7 mouse cellular contexts compared by ENCODE assay signal in the genomic region with DNA sequence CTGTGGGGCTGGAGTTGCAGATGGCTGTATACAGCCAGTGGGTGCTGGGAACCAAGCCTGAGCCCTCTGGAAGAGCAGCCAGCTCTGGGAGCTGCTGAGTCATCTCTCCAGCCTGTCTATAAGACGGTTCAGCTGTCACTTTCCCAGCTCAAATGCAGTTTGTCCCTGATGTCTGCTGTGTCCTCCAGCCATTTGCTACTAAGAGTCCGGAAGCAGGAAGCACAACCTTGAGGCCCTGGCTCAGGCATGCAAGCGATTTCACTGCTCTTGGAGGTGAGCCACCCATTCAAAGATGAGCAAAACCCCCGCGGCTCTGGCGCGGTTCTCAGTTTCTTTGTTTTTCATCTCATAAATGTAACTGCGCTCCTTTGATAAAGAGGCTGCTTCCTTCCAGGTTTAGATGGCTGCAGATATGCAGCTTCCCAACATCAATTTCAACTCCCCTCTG. TPM values are rescaled to one million over a fixed set of nuclear protein-coding genes. Genes with fewer than 3 reads are reported as not detected.
A peak's percentile ranks its signal among the peaks of the same experiment; 100 is the strongest.
DNase-seq lines count a peak whose midpoint lies in the region; ATAC-seq lines count a peak whose summit lies in the region.

No protein-coding gene starts in this region.

- ATAC-seq in erythroblast, adult 5-6 weeks (replicated peaks; ENCODE audit: low FRiP score, poor library complexity, severe bottlenecking), result peak; percentile 74
- ATAC-seq in midbrain, embryonic 15.5 days (replicated peaks), result no peak
- ATAC-seq in forebrain, embryonic 13.5 days, result no peak

- WGBS in midbrain, embryonic 15.5 days, result 89% methylated on average over 8 of the region's 8 CpGs
- WGBS in forebrain, embryonic 13.5 days, result 87% methylated on average over 8 of the region's 8 CpGs

- no peaks in the 10 kb centered on the region for H3K27me3 ChIP-seq in megakaryocyte, embryonic 14.5 days (replicated peaks)
- no peaks in the 10 kb centered on the region for H3K27me3 ChIP-seq in midbrain, embryonic 15.5 days (replicated peaks)
- H3K27me3 ChIP-seq in forebrain, embryonic 13.5 days, result no peaks in the 10 kb centered on the region

- H3K9me3 ChIP-seq in megakaryocyte, embryonic 14.5 days, result peaks cover 3% of the 10 kb centered on the region; the same call in 1 of the 2 replicates
- H3K9me3 ChIP-seq in midbrain, embryonic 15.5 days, result no peaks in the 10 kb centered on the region
- H3K9me3 ChIP-seq in forebrain, embryonic 13.5 days (replicated peaks), result no peaks in the 10 kb centered on the region

- no peak overlapping the region for H3K4me2 ChIP-seq in midbrain, embryonic 15.5 days
- H3K4me2 ChIP-seq in forebrain, embryonic 13.5 days, result no peak overlapping the region

- DNase-seq in 3T3-L1 (ENCODE audit: low read depth, low spot score), result peak; percentile 10
- DNase-seq in CD4-positive, CD25-positive, alpha-beta regulatory T cell, adult 2 months (ENCODE audit: low read depth, low spot score), result peak; percentile 48
- DNase-seq in embryo, embryonic 9.5 days (ENCODE audit: extremely low spot score), result no peak

- peaks cover 15% of the 10 kb centered on the region for H3K4me1 ChIP-seq in megakaryocyte, embryonic 14.5 days
- no peaks in the 10 kb centered on the region for H3K4me1 ChIP-seq in midbrain, embryonic 15.5 days
- no peaks in the 10 kb centered on the region for H3K4me1 ChIP-seq in forebrain, embryonic 13.5 days

- no peak overlapping the region for H3K9ac ChIP-seq in midbrain, embryonic 15.5 days
- H3K9ac ChIP-seq in forebrain, embryonic 13.5 days, result no peak overlapping the region

- no peak overlapping the region for H3K27ac ChIP-seq in midbrain, embryonic 15.5 days
- no peak overlapping the region for H3K27ac ChIP-seq in forebrain, embryonic 13.5 days

- H3K36me3 ChIP-seq in megakaryocyte, embryonic 14.5 days (replicated peaks; ENCODE audit: low read length), result peaks cover 3% of the 10 kb centered on the region
- H3K36me3 ChIP-seq in midbrain, embryonic 15.5 days (replicated peaks), result no peaks in the 10 kb centered on the region
- H3K36me3 ChIP-seq in forebrain, embryonic 13.5 days (ENCODE audit: poor library complexity, severe bottlenecking), result no peaks in the 10 kb centered on the region

- H3K4me3 ChIP-seq in megakaryocyte, embryonic 14.5 days (replicated peaks), result peak overlapping the region; percentile 64
- H3K4me3 ChIP-seq in midbrain, embryonic 15.5 days, result no peak overlapping the region
- H3K4me3 ChIP-seq in forebrain, embryonic 13.5 days, result no peak overlapping the region

RNA-seq across cellular contexts. Expression of gene Pkn2, which starts 17.2 kb away (rescaled TPM):
- 246 and 281 TPM in 2 replicates for total RNA-seq in erythroblast, adult 5-6 weeks (2015; ENCODE audit: low replicate concordance)
- total RNA-seq in erythroblast, adult 5-6 weeks (2017; ENCODE audit: low replicate concordance), result 419 and 495 TPM in 2 replicates
- 8.2 and 23.6 TPM in 2 replicates for polyA plus RNA-seq in megakaryocyte, embryonic 14.5 days (2012; ENCODE audit: insufficient read depth, low replicate concordance)
- 21.9 and 23.0 TPM in 2 replicates for polyA plus RNA-seq in midbrain, embryonic 15.5 days (2015; fragmentation: Nextera tagmentation; extraction: Ambion mirVana)
- 39.3 and 43.1 TPM in 2 replicates for polyA plus RNA-seq in forebrain, embryonic 13.5 days (2015; fragmentation: Nextera tagmentation; extraction: Ambion mirVana)
